Mouse (Mus musculus) ES-E14 (cell line): ENCODE measurements around the gene Hspe1.

ENCODE experiments used
- CHD2 ChIP-seq: IDR thresholded peaks from 2 replicates; pipeline ENCODE4 v1.6.1; 2014; ENCODE audit warnings: mild to moderate bottlenecking, low read depth, low read length, inconsistent platforms
- HCFC1 ChIP-seq: IDR thresholded peaks from 2 replicates; pipeline ENCODE4 v1.6.1; 2012; ENCODE audit warnings: low read length, inconsistent platforms, borderline replicate concordance; ENCODE audit not compliant: insufficient read depth
- MAFK ChIP-seq: IDR thresholded peaks from 2 replicates; pipeline ENCODE4 v1.6.1; 2014; ENCODE audit warnings: mild to moderate bottlenecking, low read depth, low read length, inconsistent platforms; ENCODE audit not compliant: insufficient read depth
- ZC3H11A ChIP-seq: IDR thresholded peaks from 2 replicates; pipeline ENCODE4 v1.6.1; 2012; ENCODE audit warnings: low read depth, mild to moderate bottlenecking, inconsistent platforms, low read length, borderline replicate concordance
- ZNF384 ChIP-seq: IDR thresholded peaks from 2 replicates; pipeline ENCODE4 v1.6.1; 2012; ENCODE audit warnings: low read depth, low read length, inconsistent platforms

DNA sequence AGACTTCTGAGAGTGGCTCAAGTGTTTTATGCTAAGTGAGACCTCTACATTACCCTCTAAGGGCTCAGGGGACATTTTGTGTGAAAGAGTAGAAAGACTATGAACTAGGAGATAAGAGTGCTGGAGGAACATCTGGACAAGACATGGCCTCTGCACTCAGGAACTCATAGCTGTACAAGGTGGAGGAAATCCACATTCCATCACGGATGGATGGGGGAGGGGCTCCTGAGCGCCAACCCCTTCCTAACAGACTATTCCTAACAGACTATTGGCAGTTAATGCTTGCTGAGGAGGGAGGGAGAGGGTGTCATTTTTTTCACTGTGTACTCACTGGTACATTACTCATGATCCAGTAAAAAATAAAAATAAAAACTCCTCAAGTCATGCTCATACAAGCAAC lies 13.2 kb upstream of the Hspe1 start:
- no peak for TF ChIP-seq ZNF384
- TF ChIP-seq HCFC1 = no peak
- TF ChIP-seq CHD2 = no peak
- no peak for TF ChIP-seq ZC3H11A
- no peak for TF ChIP-seq MAFK
